Mouse (Mus musculus): ENCODE measurements around the gene Bbs1.
"Not testable (repeated sequence)": the region's sequence is repeated elsewhere in the genome, so short reads cannot be mapped to it uniquely, and the experiment has no call there.

Gene Bbs1

GRCm38 (mm10) chr19:4905979-4906794 lies at the start of gene Bbs1:
Gene Bbs1 (minus strand): TSS chr19:4906628.
- peak; percentile 88 for DNase-seq

GRCm38 (mm10) chr19:4948641-4949040 lies 42.2 kb upstream of the Bbs1 start:
- not testable (repeated sequence) for DNase-seq

- no peak for DNase-seq
These were observed 39.1 kb upstream of the Bbs1 start for GRCm38 (mm10) chr19:4945540-4945939.

- no peak for DNase-seq
These were observed 36.8 kb upstream of the Bbs1 start for GRCm38 (mm10) chr19:4943253-4943588.

GRCm38 (mm10) chr19:4942551-4943252 lies 36.3 kb upstream of the Bbs1 start, which contains the start of gene Peli3:
Gene Peli3 (minus strand): TSS chr19:4943127.
- DNase-seq = peak; percentile 93

- no peak for DNase-seq
These were observed 31.2 kb upstream of the Bbs1 start for GRCm38 (mm10) chr19:4937444-4938310.

GRCm38 (mm10) chr19:4936896-4937295 lies 30.5 kb upstream of the Bbs1 start:
- DNase-seq = no peak

GRCm38 (mm10) chr19:4928781-4929180 lies 22.4 kb upstream of the Bbs1 start:
- no peak for DNase-seq

GRCm38 (mm10) chr19:4927904-4928531 lies 21.6 kb upstream of the Bbs1 start, which contains the start of gene Dpp3:
Gene Dpp3 (minus strand): TSS chr19:4928287.
- DNase-seq = peak; percentile 100

- DNase-seq = no peak
These were observed 18.9 kb upstream of the Bbs1 start for GRCm38 (mm10) chr19:4925121-4925860.

- DNase-seq = no peak
These were observed 13.2 kb upstream of the Bbs1 start for GRCm38 (mm10) chr19:4919652-4920051.

- no peak for DNase-seq
These were observed 10.4 kb upstream of the Bbs1 start for GRCm38 (mm10) chr19:4916827-4917226.

- DNase-seq = no peak
These were observed 9.6 kb upstream of the Bbs1 start for GRCm38 (mm10) chr19:4915924-4916603.

GRCm38 (mm10) chr19:4909376-4909775 lies 2.9 kb upstream of the Bbs1 start:
- no peak for DNase-seq

GRCm38 (mm10) chr19:4908107-4908506 lies 1.7 kb upstream of the Bbs1 start:
- DNase-seq = peak; percentile 66

- no peak for DNase-seq
These were observed 6.5 kb downstream of the Bbs1 start for GRCm38 (mm10) chr19:4899888-4900287.

GRCm38 (mm10) chr19:4898972-4899371 lies 7.5 kb downstream of the Bbs1 start:
- no peak for DNase-seq

- DNase-seq = no peak
These were observed 9.5 kb downstream of the Bbs1 start for GRCm38 (mm10) chr19:4896780-4897520.

- DNase-seq = no peak
These were observed 14.6 kb downstream of the Bbs1 start for GRCm38 (mm10) chr19:4891798-4892197.

- DNase-seq = no peak
These were observed 16.6 kb downstream of the Bbs1 start for GRCm38 (mm10) chr19:4889791-4890190.

GRCm38 (mm10) chr19:4883961-4884360 lies 22.5 kb downstream of the Bbs1 start:
- no peak for DNase-seq

All from thymus, postnatal 4 days (tissue).